Mouse (Mus musculus): ENCODE measurements around the gene Gbe1. TPM values are rescaled to one million over a fixed set of nuclear protein-coding genes. Genes with fewer than 3 reads are reported as not detected.

Gene Gbe1
- 12.5 and 15.9 TPM in 2 replicates for polyA plus RNA-seq (2012; ENCODE audit: insufficient read depth, insufficient read length, missing spikeins)

- 0 out of 2 replicates have a peak, but pooled peaks have one; percentile 59 for TF ChIP-seq POLR2A (IDR thresholded peaks at IDR 0.05; ENCODE audit: borderline replicate concordance, low read depth, low read length)
- no peak for TF ChIP-seq CTCF (IDR thresholded peaks at IDR 0.05; ENCODE audit: low read depth, low read length)
- Histone ChIP-seq H3K4me3 (ENCODE audit: insufficient read depth, low read length) (peak within 1 kb of the TSS; percentile 82), H3K4me1 (ENCODE audit: control insufficient read depth, insufficient read depth, low read length) (peaks cover 9% of the 10 kb centered on the region), H3K27ac (ENCODE audit: insufficient read depth, low read depth, low read length) (peak within 1 kb of the TSS; percentile 85)
Observed at GRCm38 (mm10) chr16:70313886-70314577, at the start of gene Gbe1. Gbe1 (plus strand) TSS chr16:70313949.

- TF ChIP-seq POLR2A (IDR thresholded peaks at IDR 0.05; ENCODE audit: borderline replicate concordance, low read depth, low read length) (no peak), CTCF (IDR thresholded peaks at IDR 0.05; ENCODE audit: low read depth, low read length) (no peak)
- H3K4me1 ChIP-seq (ENCODE audit: control insufficient read depth, insufficient read depth, low read length), result peaks cover 3% of the 10 kb centered on the region; the same call in 1 of the 2 replicates
- H3K27ac ChIP-seq (ENCODE audit: insufficient read depth, low read depth, low read length), result no peak overlapping the region
- H3K4me3 ChIP-seq (ENCODE audit: insufficient read depth, low read length), result no peak overlapping the region
Observed at GRCm38 (mm10) chr16:70310691-70311090, 3.1 kb upstream of the Gbe1 start.

- no peak for TF ChIP-seq POLR2A (IDR thresholded peaks at IDR 0.05; ENCODE audit: borderline replicate concordance, low read depth, low read length)
- no peak for TF ChIP-seq CTCF (IDR thresholded peaks at IDR 0.05; ENCODE audit: low read depth, low read length)
- Histone ChIP-seq H3K27ac (ENCODE audit: insufficient read depth, low read depth, low read length) (peak overlapping the region; percentile 84; the same call in 1 of the 2 replicates), H3K4me3 (ENCODE audit: insufficient read depth, low read length) (peak overlapping the region; percentile 82), H3K4me1 (ENCODE audit: control insufficient read depth, insufficient read depth, low read length) (peaks cover 9% of the 10 kb centered on the region)
Observed at GRCm38 (mm10) chr16:70313496-70313885, 258 bp upstream of the Gbe1 start.

DNA sequence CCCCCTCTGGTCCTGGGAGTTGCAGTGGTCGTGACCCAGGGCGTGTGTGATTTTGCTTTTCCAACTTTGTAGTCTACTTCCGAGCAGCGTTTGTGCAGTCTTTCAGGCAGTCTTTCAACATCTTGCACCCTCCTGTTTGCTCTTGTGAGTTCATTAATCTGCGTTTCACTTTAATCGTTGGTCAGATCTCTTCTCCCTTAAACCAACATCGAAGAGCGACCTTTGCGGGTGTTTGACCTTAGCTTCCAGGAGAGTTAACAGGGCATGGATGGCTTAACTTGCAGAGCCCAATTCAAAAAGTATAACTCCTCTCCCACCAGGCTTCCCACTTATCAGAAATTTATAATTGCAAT, 805 bp downstream of the Gbe1 start:
- peak overlapping the region; percentile 82 for H3K4me3 ChIP-seq (ENCODE audit: insufficient read depth, low read length)
- peaks cover 9% of the 10 kb centered on the region for H3K4me1 ChIP-seq (ENCODE audit: control insufficient read depth, insufficient read depth, low read length)
- H3K27ac ChIP-seq (ENCODE audit: insufficient read depth, low read depth, low read length), result peak overlapping the region; percentile 85
- TF ChIP-seq CTCF (IDR thresholded peaks at IDR 0.05; ENCODE audit: low read depth, low read length) (no peak), POLR2A (IDR thresholded peaks at IDR 0.05; ENCODE audit: borderline replicate concordance, low read depth, low read length) (no peak)

DNA sequence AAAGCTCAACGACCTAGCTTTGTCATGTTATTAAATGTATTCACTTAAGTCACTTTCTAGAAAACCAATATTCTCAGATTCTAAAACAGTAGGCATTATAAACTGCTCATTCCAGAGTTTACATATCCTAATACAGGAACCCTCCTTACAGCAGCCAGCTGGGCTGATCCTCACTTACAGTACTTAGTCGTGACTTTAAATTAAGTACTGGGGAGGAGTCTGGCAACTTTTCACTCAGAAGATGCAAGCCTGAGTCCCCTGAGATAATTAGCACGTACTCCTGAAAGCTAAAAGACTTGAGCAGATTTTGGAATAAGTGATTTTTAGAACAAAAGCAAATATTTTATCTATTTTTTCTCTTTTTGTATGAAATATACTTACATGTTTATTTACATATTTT, 1.5 kb downstream of the Gbe1 start:
- no peak overlapping the region for H3K27ac ChIP-seq (ENCODE audit: insufficient read depth, low read depth, low read length)
- peaks cover 9% of the 10 kb centered on the region for H3K4me1 ChIP-seq (ENCODE audit: control insufficient read depth, insufficient read depth, low read length)
- no peak overlapping the region for H3K4me3 ChIP-seq (ENCODE audit: insufficient read depth, low read length)
- TF ChIP-seq POLR2A (IDR thresholded peaks at IDR 0.05; ENCODE audit: borderline replicate concordance, low read depth, low read length) (no peak), CTCF (IDR thresholded peaks at IDR 0.05; ENCODE audit: low read depth, low read length) (no peak)

- TF ChIP-seq CTCF (IDR thresholded peaks at IDR 0.05; ENCODE audit: low read depth, low read length), result no peak
- no peak for TF ChIP-seq POLR2A (IDR thresholded peaks at IDR 0.05; ENCODE audit: borderline replicate concordance, low read depth, low read length)
- Histone ChIP-seq H3K4me1 (ENCODE audit: control insufficient read depth, insufficient read depth, low read length) (peaks cover 9% of the 10 kb centered on the region), H3K4me3 (ENCODE audit: insufficient read depth, low read length) (no peak overlapping the region), H3K27ac (ENCODE audit: insufficient read depth, low read depth, low read length) (no peak overlapping the region)
Observed at GRCm38 (mm10) chr16:70315862-70316390, 2.2 kb downstream of the Gbe1 start.

DNA sequence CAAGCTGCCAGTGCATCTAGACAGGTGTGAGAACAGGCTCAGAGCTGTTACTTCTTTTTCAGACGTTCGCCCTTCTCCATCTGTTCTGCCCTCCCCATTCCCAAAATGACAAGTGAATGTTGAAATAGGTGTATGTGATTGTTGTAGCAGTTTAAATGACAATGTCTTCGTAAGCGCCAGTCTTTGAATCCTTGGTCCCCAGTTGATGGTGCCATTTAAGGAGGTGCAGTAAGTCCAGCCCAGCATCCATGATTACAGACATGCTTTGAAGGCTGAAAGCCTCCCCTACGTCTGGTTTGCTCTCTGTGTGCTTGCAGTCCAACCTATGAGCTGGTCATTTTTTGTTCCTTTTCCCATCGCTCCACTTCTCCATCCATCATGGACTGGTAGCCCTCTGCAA, 5.6 kb downstream of the Gbe1 start:
- TF ChIP-seq CTCF (IDR thresholded peaks at IDR 0.05; ENCODE audit: low read depth, low read length), result no peak
- TF ChIP-seq POLR2A (IDR thresholded peaks at IDR 0.05; ENCODE audit: borderline replicate concordance, low read depth, low read length), result no peak
- H3K4me3 ChIP-seq (ENCODE audit: insufficient read depth, low read length), result no peak overlapping the region
- peaks cover 6% of the 10 kb centered on the region for H3K4me1 ChIP-seq (ENCODE audit: control insufficient read depth, insufficient read depth, low read length)
- no peak overlapping the region for H3K27ac ChIP-seq (ENCODE audit: insufficient read depth, low read depth, low read length)

DNA sequence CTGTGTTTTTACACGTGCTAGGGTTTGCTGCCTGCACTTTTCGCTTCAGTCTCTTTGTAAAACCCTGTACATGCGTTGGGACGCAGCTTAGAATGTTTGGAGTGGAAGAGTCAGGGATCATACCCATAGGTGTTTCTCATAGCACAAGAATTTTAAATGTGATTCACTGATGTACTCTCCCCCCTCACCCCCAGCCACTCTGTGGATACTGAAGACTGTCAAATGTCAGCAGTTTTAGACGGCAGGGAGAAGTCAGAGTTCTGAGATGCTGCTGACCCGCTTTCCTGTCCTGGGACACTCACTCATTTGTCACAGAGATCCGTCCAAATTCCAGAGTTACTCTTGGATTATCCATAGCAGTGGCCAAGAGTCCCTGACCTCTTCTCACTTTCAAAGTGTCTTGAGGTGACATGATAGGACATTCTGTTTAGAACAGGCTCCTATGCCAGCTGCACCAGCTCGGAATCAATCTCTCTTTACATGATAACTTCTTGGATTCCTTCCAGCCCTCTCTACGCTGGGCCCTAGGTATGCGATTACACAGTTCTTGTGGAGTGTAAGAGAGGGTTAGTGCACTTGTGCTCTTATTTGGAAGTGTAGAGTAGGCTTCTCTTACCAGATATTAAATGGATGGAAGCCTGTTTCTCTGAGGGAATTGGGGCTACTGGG, 7.0 kb downstream of the Gbe1 start:
- H3K27ac ChIP-seq (ENCODE audit: insufficient read depth, low read depth, low read length), result no peak overlapping the region
- no peak overlapping the region for H3K4me3 ChIP-seq (ENCODE audit: insufficient read depth, low read length)
- H3K4me1 ChIP-seq (ENCODE audit: control insufficient read depth, insufficient read depth, low read length), result peaks cover 14% of the 10 kb centered on the region
- TF ChIP-seq CTCF (IDR thresholded peaks at IDR 0.05; ENCODE audit: low read depth, low read length), result no peak
- no peak for TF ChIP-seq POLR2A (IDR thresholded peaks at IDR 0.05; ENCODE audit: borderline replicate concordance, low read depth, low read length)

DNA sequence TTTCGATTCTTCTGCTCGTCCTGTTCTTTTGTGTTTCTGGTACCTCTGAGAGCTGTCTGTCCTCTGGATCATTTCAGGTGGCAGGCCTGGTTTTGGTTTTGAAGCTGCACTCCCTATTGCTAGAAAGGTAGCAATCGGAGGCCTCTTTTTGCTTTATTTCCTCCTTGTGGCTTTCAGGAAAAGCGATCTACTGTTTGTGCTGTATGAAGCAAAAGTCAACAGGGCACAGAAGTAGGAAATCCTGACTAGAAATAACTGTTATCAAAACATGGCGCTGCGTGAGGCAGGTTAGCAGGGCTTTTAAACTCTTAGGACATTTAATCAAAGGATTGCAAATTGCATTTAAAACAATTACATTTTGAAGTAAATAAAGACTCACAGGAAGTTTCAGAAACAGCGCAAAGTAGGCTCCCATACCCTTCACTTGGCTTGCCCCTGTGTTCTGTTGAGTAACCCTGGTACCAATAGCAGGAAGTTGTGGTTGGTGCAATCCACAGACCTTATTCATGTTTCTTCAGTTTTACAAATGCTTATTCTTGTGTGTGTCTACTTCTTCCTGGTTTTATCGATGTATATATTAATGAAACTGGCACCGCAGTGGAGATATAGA, 12.7 kb downstream of the Gbe1 start:
- no peak for TF ChIP-seq CTCF (IDR thresholded peaks at IDR 0.05; ENCODE audit: low read depth, low read length)
- TF ChIP-seq POLR2A (IDR thresholded peaks at IDR 0.05; ENCODE audit: borderline replicate concordance, low read depth, low read length), result no peak
- peaks cover 29% of the 10 kb centered on the region for H3K4me1 ChIP-seq (ENCODE audit: control insufficient read depth, insufficient read depth, low read length)
- H3K27ac ChIP-seq (ENCODE audit: insufficient read depth, low read depth, low read length), result peak overlapping the region; percentile 83
- H3K4me3 ChIP-seq (ENCODE audit: insufficient read depth, low read length), result peak overlapping the region; percentile 74
